Mouse (Mus musculus) layer of hippocampus, postnatal 14 days (tissue): ENCODE measurements around the gene Mettl21e. TPM values are rescaled to one million over a fixed set of nuclear protein-coding genes. Genes with fewer than 3 reads are reported as not detected.

Experiments
- total RNA-seq, 2 experiments: library from RNA; stranded (reverse); gene quantifications; 2 replicates each; pipeline ENCODE4 v1.2.3; 2021

Gene Mettl21e
- total RNA-seq, 2 experiments from 2014 or later = not detected

Other genes starting within 250 kb of the Mettl21e start
- gene Mettl21c, start 198.9 kb downstream of the Mettl21e start, total RNA-seq = not detected
- not detected for gene Gm8251, start 157.0 kb downstream of the Mettl21e start, total RNA-seq
- 1 to 10 TPM; 6.2 to 8.2 TPM for gene Tex30, start 116.5 kb downstream of the Mettl21e start, total RNA-seq
- 10 to 100 TPM; 11.1 to 11.4 TPM for gene Kdelc1, start 100.2 kb downstream of the Mettl21e start, total RNA-seq
- 10 to 100 TPM; 38.4 to 41.8 TPM for gene Bivm, start 100.0 kb downstream of the Mettl21e start, total RNA-seq
- gene Ercc5, start 71.2 kb downstream of the Mettl21e start, total RNA-seq = 10 to 100 TPM; 18.4 to 22.5 TPM